Mouse (Mus musculus): ENCODE measurements around the gene Clec16a.

Gene Clec16a

DNA sequence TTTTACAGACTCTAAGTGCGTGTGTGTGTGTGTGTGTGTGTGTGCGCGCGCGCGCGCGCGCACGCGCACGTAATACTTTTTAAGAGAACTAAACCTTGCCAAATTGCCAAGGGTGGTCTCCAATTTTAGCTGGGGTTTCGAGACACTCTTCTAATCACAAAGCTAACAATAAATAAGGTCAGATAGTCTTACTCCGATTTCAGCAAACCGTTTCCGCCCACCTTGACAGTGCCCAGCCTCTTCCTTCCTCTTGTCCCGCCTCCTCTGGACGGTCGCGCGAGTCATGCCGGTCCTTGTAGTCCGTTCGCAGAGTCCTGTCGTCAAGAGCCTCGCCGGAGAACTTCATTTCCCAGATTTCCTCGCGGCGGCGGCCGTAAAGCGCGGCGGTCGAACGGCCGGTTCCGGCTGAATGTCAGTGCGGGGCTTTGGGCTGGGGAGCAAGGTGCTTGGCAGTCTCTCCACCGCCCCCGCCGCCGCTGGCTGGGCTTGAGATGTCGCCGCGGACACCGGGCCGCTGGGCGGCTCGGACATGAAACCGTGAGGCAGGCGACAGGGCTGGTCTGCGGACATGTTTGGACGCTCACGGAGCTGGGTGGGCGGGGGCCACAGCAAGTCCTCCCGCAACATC, at the start of gene Clec16a:
Clec16a (plus strand) TSS at position 345 of the 628 bp plus-strand sequence.
- peak; percentile 93 for DNase-seq (ENCODE audit: low read depth)

DNA sequence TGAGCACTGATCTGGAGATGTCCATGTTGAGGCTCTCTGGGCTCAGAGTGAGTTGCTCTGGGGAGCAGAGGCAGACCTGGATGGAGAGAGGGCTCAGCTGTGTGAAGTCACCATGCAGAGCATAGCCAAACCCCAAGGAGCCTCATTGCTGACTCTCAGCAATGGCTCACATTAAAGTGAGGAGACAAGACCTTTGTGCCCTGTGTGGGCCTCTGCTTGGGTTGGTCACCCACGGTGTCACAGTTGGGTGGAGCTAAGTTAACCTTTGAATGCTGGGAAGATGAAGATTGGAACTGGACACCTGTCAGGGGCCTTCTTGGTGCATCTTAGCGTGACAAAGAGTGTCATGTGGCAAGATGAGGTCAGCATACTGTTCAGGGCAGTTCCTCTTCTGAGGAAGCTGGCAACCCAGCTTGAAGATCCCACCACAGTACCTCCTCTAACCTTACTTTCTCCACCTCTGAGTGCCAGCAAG, 49.3 kb upstream of the Clec16a start:
- no peak for DNase-seq (ENCODE audit: low read depth)

DNA sequence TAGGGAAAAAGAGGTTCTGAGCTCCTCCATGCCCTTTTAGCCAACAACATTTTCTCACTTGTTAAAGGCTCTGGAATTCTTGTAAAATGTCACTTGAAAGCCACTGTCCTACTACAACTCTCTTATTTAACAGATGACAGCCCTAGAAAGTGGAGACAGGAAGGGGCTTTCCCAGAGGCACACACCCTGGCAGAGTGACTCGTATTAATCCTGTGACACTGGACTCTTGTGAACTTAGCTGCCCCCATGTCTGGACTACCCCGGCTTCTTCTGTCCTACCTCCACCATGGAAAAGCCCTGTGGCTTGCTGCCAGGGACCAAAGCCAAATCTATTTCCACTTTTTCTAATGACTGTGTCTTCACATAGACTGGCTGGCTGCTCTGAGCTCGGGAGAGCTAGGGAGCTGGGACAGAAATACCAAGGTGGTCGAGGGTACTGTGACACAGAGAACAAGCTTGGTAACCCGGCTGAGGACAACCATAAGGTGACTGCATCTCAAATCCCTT, 47.0 kb upstream of the Clec16a start:
- no peak for DNase-seq (ENCODE audit: low read depth)

DNA sequence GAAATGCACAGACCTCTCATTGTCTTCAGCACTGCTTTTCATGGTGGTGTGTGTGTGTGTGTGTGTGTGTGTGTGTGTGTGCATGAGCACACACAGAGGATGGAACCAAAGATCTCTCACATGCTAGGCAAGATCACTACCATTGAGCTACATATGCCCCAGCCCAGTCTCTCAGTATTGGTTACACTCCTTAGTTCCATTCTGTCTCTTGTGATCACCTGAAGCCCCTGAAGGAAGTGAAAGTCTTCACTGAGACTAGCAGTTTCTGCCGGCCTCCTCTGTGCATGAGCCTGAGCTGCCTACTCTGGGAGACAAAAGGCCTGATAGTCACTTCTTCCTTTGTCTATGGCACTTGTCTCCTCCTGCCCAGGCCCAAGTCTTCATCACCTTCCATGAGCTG, 46.0 kb upstream of the Clec16a start:
- no peak for DNase-seq (ENCODE audit: low read depth)

DNA sequence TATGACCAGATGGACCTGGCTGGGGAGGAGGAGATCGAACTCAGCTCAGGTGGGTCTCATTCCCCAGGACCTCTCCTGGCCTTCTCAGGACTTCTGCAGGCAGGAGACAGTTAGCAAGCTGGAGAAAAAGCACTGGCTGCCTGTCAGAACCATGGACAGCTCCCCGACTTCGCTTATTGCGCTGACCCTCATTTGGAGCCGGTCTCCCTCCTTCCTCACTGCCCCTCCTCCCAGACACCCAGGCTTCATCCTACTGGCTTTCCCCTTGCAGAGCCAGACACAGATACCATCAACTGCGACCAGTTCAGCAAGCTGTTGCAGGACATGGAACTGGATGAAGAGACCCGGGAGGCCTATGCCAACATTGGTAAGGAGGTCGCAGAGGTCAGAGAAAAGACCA, 43.3 kb upstream of the Clec16a start:
- DNase-seq (ENCODE audit: low read depth), result peak; percentile 31

DNA sequence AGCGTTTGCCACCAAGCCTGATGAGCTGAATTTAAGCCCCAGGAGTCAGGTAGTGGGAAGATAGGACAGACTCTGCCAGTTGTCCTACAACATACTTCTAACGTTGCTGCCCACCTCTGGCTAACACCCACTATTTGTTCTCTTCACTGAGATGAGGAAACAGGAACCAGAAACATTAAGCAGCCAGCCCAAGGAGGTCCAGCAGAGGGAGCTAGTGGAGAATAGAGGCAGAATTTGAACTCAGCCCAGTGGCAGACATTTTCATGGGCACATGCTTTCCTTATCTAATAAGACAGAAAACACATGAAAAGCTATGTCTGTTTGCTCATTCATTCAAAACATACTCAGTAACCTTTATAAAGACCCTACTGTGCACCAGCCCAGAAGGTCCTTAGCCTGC, 42.1 kb upstream of the Clec16a start:
- no peak for DNase-seq (ENCODE audit: low read depth)

DNA sequence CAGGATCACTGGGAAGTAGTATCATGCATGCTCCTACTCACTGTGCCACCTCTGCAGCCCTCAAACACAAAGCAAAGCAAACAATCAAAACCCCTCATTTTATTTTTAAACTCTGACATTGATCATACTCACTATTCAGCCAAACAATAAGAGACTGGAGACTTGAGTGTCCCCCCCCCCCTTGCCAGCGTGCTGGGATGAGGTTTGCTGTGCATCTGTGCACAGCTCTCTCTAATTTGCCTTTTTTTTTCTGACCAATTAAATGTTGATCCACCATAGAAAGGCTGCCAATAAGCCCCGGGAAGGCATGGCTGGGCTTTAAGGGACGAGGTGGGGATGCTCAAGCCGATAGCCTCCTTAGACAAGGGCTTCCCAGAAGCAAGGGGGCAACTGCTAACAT, 37.7 kb upstream of the Clec16a start:
- no peak for DNase-seq (ENCODE audit: low read depth)

DNA sequence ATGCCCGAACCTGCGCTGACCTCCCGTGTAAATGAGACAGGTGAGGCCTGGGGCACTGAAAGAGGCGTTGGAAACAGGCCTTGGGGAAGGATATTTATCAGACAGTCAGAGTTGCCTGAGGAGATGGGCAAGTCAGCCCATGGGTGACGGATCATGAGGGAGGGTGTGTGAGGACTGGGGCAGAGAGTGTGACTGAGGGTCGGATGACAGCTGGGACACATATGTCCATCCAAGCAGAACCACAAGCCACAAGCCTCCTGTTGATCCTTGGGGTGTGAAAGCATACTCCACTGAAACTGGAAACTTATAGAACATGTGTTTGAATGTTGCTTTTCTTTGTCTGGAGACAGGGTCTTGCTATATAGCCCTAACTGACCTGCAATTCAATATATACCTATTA, 36.4 kb upstream of the Clec16a start:
- DNase-seq (ENCODE audit: low read depth), result no peak

DNA sequence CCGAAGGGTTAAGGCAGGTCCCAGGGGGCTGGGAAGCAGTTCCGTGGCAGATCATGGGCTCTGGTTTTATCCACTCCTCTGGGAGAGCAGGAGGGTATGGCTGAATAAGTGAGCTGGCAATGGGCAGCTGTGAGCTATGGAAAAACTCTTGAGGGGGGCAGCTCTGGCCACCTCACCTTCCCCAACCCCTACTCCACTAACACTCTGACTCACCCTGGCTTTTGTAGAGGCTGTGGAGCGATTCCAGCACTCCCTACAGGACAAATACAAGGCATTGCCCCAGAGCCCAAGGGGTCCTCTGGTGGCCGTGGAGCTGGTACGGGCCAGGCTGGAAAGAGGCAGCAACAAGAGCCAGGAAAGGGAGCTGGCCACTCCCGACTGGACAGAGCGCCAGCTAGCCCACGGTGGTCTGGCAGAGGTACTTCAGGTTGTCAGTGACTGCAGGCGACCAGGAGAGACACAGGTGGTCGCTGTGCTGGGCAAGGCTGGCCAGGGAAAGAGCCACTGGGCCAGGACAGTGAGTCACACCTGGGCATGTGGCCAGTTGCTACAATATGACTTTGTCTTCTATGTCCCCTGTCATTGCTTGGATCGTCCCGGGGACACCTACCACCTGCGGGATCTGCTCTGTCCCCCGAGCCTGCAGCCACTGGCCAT, 34.5 kb upstream of the Clec16a start:
- no peak for DNase-seq (ENCODE audit: low read depth)

DNA sequence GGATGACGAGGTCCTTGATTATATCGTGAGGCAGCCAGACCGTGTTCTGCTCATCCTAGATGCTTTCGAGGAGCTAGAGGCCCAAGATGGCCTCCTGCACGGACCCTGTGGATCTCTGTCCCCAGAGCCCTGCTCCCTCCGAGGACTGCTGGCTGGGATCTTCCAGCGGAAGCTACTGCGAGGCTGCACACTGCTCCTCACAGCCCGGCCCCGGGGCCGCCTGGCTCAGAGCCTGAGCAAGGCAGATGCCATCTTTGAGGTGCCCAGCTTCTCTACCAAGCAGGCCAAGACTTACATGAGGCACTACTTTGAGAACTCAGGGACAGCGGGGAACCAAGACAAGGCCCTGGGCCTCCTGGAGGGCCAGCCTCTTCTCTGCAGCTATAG, 34.0 kb upstream of the Clec16a start:
- no peak for DNase-seq (ENCODE audit: low read depth)

DNA sequence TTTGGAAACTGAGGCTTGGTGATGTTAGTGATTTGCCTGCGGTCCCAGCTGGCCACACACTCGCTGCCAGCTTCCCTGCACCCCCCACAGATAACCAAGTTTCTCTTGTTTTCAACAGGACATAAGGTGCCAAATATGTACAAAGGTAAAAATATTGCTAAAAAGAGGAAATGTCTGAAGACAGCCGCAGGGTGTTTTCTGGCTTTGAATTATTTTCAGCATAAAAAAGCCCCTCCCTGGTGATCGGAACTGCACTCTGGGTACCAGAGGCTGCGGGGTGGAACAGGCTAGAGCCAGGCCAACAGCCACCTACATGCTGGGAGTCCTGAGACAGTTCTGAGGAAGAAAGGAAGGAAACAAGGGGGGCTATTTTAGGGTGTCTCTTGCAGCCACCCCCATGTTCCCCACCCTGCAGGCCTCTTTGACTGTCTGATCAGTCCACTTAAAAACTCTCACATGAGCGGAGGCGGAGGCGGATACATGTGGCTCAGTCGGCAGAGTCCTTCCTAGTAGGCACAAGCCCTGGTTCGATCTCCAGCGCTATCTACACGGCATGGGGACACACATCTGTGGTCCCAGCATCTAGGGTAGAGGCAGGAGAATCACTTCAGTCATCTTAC, 29.1 kb upstream of the Clec16a start:
- DNase-seq (ENCODE audit: low read depth), result no peak

DNA sequence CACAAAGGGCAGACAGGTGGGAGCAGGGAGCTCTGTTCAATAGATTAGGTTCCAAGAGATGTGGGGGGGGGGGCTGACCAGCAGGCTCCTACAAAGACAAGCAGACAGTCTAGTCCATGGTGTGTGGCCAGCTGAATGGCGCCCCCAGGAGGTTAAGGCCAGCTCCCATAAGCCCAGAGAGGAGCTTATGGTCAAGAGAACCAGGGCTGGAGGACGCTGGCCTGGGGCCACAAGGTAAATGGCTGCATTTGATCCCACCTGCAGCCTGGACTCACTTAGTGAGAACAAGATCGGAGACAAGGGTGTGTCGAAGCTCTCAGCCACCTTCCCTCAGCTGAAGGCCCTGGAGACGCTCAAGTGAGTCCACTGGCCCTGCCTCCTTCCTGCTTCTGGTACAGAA, 27.1 kb upstream of the Clec16a start:
- DNase-seq (ENCODE audit: low read depth), result no peak

DNA sequence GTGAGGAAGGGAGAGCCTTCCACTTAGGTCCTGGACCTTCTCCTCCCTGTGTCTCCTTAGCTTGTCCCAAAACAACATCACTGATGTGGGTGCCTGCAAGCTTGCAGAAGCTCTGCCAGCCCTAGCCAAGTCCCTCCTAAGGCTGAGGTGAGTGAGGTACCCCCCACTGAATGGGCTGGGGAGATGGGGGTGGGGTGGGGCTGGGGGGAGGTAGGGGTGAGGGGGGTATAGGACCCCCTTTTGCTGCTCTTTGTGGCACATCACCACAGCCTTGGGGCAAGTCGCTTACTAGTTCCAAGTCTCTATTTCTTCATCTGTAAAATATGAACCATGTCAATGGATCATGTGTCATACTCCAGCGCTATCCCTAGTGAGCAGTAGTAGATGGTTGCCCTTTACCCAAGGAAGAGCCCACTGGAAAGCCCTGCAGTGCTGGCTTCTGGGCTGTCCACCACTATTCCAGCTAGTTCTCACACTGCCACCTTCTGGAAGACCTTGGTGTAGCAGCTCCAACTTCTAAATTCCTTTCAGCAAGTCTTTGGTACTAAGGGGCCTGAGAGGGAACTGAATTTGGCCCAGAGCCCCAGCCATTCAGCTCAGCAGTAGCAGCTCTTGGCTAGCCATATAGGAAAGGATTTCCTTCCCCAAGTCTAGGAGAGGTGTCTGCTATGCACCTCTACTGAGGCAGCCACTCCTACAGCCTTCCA, 24.1 kb upstream of the Clec16a start:
- peak; percentile 43 for DNase-seq (ENCODE audit: low read depth)

DNA sequence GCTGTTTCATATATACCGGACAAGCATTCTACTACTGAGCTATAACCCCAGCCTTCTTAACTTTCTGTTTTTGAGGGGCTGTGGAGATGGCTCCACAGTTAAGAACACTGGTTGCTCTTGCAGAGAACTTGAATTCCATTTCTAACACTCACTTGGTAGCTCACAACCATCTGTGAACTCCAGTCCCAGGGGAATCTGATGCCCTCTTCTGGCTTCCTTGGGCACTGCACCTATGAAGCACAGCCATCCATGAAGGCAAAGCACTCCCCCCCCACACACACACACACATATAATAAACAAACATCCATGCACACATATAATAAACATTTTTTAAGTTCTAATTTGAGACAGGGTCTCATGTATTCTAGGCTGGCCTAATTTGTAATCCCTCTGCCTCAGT, 22.3 kb upstream of the Clec16a start:
- DNase-seq (ENCODE audit: low read depth), result no peak

DNA sequence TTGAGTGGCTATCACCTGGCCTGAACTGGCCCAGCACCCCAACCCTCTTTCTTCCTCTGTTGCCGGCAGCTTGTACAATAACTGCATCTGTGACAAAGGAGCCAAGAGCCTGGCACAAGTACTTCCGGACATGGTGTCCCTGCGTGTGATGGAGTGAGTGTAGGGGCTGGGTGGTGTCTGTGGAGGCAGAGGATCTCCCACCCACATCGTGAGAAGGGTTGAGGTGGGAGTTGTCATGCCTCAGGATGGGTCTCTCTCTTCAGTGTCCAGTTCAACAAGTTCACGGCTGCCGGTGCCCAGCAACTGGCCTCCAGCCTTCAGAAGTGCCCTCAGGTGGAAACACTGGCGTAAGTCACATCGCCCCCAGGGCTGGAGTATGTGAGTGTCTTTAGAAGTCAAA, 21.5 kb upstream of the Clec16a start:
- no peak for DNase-seq (ENCODE audit: low read depth)

DNA sequence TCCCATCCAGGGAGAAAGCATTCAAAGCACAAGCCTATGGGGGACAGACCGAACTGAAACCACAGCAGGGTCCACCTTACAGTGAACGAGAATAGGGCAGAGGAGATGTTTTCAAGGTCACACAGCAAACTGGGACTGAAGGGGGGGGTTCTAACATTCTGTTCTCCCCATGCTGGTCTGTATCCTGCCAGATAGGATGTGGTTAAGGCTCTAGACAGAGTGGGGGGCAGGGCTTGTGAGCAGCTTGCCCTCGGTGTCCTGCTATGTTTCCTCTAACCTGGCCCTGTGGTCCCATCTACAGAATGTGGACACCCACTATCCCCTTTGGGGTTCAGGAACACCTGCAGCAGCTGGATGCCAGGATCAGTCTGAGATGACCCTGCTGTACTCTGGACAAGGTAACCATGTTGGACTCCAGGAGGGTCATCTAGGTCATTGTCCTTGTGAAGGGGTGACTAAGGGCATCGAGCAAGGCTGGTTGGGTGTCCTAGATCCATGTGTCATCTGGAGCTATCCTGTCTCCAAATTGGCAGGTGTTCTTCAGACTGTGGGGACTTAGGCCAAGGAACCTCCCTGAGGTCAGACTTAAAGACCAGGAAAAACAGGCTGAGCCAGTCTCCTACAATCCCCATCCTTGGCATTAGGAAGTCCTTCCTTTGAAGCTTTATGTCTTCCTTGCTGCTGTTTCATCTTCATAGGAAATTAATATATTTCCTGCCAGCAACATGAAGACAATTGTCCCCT, 20.1 kb upstream of the Clec16a start:
- DNase-seq (ENCODE audit: low read depth), result no peak

DNA sequence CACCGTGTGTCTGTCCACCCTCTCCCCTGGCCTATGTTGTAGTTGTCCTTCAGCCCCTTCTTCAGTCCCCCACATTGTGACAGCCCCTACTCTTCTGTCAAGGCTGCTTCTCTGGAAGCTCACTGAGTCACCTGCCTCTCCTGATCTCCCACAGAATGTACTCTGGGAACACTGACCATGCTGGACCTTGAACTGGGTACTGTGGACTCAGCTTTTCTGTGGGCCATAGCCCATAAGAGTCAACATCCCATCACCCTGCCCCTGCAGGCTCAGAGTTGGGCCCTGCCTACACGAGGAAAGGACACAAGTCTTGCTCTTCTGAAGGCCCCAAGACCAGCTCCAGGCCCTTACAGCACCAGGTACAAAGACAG, 19.5 kb upstream of the Clec16a start:
- no peak for DNase-seq (ENCODE audit: low read depth)

DNA sequence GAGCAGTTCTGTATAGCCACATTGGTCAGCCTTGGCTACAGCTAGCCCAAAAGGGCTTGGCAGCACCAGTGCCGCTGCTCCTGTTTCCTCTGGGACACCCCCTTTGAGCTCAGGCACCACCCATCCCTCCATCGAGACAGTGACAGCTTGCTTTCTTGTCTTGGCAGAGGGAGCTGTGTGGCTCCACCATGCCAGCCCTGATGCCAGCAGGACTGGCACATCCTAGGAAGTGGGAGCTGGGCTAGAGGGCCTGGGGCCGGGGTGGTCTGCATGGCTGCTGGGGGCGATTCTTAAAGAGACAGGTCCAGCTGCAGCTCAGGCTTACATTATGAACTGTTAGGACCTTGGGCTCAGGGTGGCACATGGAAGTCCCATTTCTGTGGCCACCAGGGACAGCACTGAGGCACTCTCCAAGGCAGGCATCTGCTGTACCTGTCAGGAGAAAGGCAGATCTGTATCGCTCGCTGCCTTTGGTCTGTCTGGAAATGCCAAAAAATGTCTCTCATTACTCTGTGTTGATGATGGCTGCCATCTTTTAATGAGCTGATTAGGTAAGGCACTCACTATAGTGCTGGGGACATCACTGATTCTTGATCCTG, 18.0 kb upstream of the Clec16a start:
- no peak for DNase-seq (ENCODE audit: low read depth)

DNA sequence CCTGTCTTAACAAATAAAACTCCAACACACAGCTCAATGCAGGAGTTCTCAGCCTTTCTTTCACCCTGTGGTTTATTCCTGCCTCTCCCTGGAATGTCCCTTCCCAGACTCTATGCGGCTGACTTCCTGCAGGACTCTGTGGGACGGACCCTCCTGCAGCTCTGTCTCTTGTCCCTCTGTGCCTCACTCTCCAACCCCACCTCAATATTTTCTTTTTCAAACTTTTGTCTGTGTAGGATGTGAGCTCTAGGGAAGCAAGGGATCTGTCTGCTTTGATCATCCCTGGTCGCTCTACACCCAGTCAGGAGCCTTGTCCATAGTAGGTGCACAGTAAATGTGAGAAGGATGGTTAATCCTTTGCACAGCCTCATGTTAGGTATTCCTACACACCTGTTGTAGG, 16.8 kb upstream of the Clec16a start:
- no peak for DNase-seq (ENCODE audit: low read depth)

DNA sequence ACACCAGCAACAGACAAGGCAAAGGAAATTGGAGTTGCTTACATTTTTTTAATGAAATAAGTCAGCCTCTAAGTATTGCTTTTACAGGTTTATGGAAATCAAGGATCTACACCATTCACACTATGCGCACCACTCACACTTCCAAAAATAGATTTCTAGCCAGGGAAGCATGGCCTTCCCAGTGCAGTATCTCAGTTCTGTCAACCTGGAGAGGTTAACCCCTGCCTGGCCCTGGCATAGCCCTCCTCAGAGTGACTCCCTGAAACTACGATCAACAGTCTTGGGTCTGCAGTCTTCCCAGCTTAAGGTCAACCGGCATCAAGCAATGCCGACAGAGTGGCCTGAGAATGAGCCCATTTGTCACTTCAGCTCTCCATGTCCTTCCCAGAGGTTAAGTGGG, 15.0 kb upstream of the Clec16a start:
- no peak for DNase-seq (ENCODE audit: low read depth)

DNA sequence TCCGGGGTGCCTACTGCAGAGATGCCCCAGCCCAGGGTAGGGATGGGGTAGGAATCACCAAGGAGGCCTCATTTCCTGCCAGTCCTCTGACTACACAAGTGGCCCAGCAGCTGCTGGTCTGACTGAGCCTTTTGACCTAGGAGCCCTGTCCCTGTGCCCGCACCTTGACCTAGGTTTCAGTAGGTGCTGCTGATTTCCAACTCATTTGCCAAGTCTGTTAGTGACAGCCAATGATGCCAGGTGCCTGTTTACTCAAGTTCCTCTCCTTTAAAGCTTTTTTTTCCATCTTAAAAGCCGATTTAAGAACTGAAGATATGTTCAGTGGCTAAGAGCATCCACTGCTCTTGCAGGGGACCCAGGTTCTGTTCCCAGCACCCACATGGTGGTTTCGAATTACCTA, 11.4 kb upstream of the Clec16a start:
- no peak for DNase-seq (ENCODE audit: low read depth)

DNA sequence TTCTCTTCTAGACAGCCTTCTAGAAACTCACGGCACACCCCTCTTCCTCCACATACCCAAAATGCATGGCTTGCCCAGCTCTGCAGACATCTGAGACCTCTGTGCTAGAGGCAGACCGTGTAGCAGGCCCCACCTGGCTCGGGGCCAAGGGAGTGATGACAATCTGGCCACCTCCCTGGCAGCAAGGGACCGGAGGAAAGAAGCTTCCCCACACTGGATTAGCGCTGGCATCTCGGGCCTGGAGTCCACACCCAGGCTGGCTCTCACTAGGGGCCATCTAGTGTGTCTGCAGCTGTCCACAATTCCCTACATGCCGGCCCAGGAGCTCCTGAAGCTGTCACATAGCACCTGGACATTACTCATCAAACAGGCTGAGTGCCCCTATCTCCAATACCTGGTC, 10.6 kb upstream of the Clec16a start:
- DNase-seq (ENCODE audit: low read depth), result no peak

All from c-Kit-positive CD71-positive TER-119-negative erythroid progenitor cells, embryonic 14.5 days (primary cell).